Mouse (Mus musculus) adrenal gland (tissue): ENCODE results near the gene Olfr504.
"Not testable (repeated sequence)": the region's sequence is repeated elsewhere in the genome, so short reads cannot be mapped to it uniquely, and the experiment has no call there.

Experiments used
- intact Hi-C: fragments of 180-260 bp; cut with DNase I; formaldehyde crosslinking; loops from one replicate; pipeline ENCODE4 v1.15.1; 2025
- long read RNA-seq, 2 experiments: library from polyadenylated mRNA; unstranded; transcript quantifications; one replicate each; pipeline ENCODE4 v2.0.0; 2020; ENCODE audit warnings: borderline replicate concordance in 1 of 2; ENCODE audit not compliant: insufficient replicate concordance in 1 of 2

Gene Olfr504
- long read RNA-seq, experiment 1, result 0 reads
- long read RNA-seq, experiment 2, result 0 reads

- intact Hi-C loops, result no loop called here
These were observed at the start of gene Olfr504 for GRCm38 (mm10) chr7:108565693-108566092. Gene Olfr504 (minus strand): TSS chr7:108565793.

DNA sequence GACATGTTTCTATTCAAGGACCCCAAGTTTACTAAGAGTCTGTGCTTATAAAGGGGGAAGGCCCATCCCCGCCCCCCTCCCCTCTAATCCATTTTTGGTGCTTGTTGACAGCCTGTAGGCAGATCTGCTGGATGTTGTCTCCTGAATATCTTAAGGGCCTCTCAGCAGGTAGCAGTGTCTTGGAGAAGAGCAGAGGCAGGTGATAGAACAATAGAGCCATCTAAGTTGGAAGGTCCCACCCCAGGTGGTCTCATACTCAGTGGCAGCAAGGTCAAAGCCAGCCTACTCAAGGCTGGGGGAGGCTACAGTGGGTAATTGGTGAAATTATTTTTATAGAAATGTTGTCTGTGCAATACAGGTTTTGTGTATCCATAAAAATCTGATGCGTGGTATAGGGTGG is 48.5 kb upstream of the Olfr504 start:
- intact Hi-C loops, result no loop called here

DNA sequence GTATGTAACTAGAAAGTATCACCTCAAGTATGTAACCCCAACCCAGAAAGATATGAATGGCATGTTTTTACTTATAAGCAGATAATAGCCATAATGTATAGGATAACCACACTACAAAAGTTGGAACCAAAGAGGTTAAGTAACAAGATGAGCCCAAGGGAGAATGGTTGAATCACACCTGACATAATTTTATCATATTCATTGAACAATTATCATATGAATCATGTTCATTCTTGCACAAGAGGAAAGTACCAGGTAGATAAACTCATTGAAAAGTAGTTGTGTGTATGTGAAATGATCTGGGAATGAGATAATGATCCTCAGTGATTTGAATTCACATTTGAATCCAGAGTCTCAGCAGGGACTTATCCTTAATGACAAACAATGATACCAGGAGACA is 44.9 kb upstream of the Olfr504 start, which contains the start of gene Olfr506:
Gene Olfr506, plus strand, starts transcription at position 301 of the 400 bp plus-strand sequence.
- intact Hi-C loops, result no loop called here

GRCm38 (mm10) chr7:108601916-108602315 is 36.3 kb upstream of the Olfr504 start:
- intact Hi-C loops, result not testable (repeated sequence)

GRCm38 (mm10) chr7:108589797-108590196 is 24.2 kb upstream of the Olfr504 start:
- intact Hi-C loops, result no loop called here

DNA sequence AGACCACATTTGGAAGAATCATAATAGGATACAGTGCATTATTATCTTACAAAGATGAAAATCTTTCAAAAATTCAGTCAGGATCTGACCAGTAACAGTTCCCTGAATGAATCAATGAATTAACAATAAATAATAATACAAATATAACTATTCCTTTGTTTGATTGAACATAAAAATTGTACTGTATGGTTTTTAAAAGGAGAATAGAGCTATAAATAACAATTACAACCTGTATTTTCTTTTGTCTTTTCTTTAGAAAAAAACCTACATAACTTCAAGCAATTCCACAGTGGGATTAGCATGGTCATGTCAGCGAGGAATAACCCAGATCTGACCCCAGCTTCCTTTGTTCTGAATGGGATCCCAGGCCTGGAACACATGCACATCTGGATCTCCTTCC is 21.4 kb downstream of the Olfr504 start, which contains the start of gene Olfr503:
Gene Olfr503, plus strand, starts transcription at position 301 of the 400 bp plus-strand sequence.
- intact Hi-C loops, result not testable (repeated sequence)

GRCm38 (mm10) chr7:108542416-108542815 is 23.2 kb downstream of the Olfr504 start:
- intact Hi-C loops, result no loop called here

DNA sequence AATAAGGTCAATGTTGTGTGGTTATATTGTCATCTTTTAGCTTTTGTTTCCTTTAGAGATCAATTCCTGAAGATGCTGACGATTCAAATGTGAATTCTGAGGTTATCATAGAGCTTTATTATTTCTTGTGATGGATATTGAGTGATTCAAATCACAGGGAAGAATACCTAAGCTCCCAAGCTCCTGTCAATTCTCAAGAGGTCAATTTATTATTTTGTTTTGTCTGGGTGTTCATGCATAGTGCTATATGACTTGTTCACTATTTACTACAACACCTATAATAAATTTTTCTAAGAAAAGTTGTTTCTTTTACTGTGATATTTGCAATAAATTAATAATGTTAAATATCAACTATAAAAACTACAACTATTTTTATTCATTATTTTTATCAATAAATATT is 40.6 kb downstream of the Olfr504 start, which contains the start of gene Olfr502:
Gene Olfr502, minus strand, starts transcription at position 101 of the 400 bp plus-strand sequence.
- intact Hi-C loops, result no loop called here
